Mouse (Mus musculus) gastrocnemius, postnatal 4 days (tissue): Measurements from ENCODE around the gene Zfand2a. TPM values are rescaled to one million over a fixed set of nuclear protein-coding genes. Genes with fewer than 3 reads are reported as not detected.

Source experiments
- DNase-seq, 2 experiments: peaks; one replicate each; pipeline ENCODE4 v3.0.0; 2021 to 2022; ENCODE audit warnings: low spot score in 2 of 2, mixed read lengths in 2 of 2
- total RNA-seq, 2 experiments: library from RNA; stranded (reverse); gene quantifications; 2 replicates each; pipeline ENCODE4 v1.2.3; 2021

Gene Zfand2a
- total RNA-seq, 2 experiments from 2014 or later = 13.6 to 13.7 TPM

DNA sequence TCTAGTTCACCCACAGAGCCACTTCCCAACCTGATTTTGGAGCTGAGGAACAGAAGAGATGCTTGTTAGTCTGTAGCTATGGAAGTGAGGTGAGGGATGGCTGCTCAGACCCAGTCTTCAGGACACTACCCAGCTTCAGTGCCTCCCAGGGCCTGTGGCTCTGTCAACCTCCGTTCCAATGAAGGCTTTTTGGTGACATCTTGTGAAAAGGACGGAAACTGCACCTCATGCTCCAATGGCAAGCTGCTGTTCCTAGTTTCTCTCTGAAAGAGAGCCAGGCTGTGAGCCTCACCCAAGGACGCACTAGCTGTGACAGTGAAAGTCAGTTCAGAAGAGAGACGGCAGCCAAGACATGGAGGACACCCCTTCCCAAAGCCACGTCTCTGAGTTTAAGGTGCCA, 16.4 kb downstream of the Zfand2a start:
- DNase-seq = no peak

DNA sequence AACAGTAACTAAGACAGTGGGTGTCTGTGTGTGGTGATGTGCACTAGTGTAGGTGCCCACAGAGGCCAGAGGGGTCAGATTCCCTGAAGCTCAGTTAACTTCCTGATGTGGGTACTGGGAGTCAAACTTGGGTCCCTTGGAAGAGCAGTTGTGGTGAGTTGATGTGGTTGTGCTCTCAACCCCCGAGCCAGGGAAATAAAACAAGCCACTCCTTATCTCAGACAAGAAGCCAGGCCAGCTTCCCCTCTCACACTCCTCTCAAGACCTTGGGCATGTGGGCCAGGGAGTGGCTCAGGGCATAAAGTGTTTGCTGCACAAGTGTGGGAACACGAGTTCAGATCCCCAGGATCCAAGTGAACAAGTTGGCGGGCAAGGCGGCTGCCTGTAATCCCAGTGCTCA, 17.5 kb downstream of the Zfand2a start:
- DNase-seq = no peak

- DNase-seq = no peak
Measured at GRCm38 (mm10) chr5:139466373-139466772, 18.0 kb downstream of the Zfand2a start.

DNA sequence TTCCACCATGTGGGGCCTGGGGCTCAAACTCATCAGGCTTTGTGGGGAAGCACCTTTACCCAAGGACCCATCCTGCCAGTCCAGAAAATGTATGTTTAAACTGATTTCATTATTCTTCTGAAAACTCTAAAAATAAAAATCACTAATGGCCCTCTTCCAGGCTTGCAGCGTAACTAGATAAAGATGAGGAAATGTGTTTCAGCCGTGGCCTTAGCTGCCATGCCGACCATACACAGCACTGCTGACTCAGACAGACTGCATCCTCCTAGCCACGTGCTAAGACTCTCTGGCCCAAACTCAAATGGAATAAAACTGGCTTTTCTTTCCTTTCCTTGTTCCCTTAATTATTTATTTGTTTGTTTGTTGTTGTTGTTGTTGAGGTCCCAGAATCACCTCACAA, 19.5 kb downstream of the Zfand2a start:
- no peak for DNase-seq

- peak; percentile 97 to 99 for DNase-seq
Measured at GRCm38 (mm10) chr5:139460384-139461067, 23.8 kb downstream of the Zfand2a start, which contains the start of gene 3110082I17Rik. 3110082I17Rik (minus strand) TSS chr5:139460527.

GRCm38 (mm10) chr5:139459938-139460337, 24.4 kb downstream of the Zfand2a start:
- no peak for DNase-seq

DNA sequence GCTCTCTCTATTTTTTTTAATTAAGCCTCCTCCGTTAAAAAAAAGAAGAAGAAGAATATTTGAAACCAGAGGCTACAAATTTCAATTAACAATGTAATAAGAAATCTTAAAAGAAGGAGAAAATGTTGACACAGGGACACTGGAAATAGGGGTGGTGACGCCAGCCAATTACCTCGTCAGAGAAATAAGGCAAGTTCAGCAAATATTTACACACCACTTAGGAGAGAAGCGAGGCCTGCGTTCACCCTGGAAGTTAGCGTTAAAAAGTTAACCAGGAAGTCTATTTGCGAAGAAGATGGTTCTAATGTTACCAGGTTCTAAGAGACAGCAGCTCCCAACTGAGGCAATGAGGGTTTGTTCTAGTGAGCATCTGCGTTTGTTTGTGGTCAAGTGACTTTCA, 27.1 kb downstream of the Zfand2a start:
- DNase-seq = no peak

DNA sequence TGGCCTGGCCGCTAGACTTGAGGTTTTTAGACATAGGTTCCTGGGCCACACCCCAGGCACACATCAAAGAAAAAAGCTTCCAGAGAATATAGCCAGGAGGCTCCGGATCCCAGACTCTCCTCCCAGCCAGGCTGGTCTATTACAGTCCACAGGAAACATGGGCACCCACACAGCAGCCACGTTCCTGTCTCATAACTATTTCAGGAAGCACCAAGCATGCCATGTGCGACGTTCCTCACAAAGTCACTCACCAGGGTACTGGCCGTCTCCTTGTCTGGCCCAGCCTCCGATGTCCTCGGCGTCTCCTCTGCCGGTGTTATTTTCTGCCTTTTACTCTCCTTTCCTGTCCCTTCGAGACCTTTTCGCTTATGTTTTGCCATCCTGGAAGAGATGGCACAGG, 29.2 kb downstream of the Zfand2a start:
- no peak for DNase-seq

DNA sequence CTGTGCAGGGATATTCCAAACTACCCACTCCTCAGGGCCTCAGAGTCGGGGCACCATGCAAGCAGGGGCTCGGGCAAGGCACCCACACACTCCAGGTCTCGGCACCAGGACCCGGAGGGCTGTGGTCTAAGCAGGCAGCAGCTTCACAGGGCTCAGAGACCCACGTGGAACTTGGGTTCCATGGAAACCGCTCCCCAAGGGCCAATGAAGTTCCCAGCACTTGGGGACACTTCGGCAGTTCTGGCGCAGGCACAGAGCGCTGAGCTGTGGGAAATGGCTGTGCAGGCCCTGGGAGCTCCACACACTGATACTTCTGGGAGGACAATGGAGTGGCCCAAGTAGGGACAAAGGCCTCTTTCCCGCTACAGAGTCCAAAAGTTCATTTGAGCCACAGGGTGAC, 31.3 kb downstream of the Zfand2a start:
- no peak for DNase-seq

DNA sequence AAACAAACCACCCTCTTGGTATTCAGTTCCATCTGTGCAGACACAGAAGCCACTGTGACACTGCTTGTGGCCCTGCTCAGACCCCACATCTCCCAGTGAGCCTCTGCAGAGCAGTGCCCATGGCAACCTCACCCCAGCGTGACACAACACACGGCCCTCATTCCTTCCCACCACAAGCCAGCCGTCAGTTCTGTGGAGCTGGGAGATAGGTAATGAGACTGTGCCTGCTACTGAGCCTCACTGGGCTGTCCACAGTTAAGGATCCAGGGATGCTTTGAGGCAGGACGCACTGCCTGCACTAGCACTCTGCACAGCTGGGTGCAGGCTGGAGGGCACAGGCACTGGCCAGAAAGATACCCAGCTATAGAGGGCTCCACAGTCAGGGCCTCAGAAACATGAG, 34.4 kb downstream of the Zfand2a start:
- no peak for DNase-seq

- no peak for DNase-seq
Measured at GRCm38 (mm10) chr5:139449161-139449791, 35.1 kb downstream of the Zfand2a start.

GRCm38 (mm10) chr5:139448025-139448424, 36.3 kb downstream of the Zfand2a start:
- no peak for DNase-seq

- DNase-seq = no peak
Measured at GRCm38 (mm10) chr5:139445258-139445657, 39.1 kb downstream of the Zfand2a start.

GRCm38 (mm10) chr5:139442962-139443361, 41.4 kb downstream of the Zfand2a start:
- DNase-seq = no peak

DNA sequence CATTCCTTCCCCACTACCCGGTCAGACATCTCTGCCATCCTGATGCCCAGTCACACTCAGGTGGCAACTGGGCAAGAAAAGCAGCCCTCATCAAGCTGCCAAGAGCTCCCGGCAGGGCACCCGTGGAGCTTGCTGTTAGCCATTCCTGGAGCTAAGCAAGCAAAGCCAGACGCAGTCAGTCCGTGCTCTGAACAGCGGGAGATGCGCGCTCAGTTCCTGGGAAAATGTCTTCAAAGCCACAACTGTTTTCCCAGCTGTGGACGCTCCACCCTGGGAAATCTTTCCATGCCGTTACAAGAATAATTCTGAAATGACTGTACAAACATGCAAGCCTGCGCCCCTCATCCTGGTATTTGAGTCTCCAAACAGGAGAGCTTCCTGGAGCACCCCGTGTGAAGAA, 41.9 kb downstream of the Zfand2a start:
- no peak for DNase-seq

DNA sequence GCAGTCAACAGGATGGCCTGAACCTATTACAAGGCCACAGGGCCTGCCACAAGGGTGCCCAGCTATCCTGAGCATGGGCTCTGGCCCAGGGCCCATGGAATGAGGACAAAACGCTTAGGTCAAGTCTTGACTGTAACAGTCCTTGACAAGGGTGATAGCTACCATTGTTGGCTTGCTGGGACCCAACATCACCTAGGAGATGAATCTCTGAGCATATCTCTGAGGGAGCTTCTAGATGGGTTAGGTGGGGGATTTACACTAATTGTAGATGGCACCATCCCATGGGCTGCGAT, 42.7 kb downstream of the Zfand2a start:
- no peak for DNase-seq

DNA sequence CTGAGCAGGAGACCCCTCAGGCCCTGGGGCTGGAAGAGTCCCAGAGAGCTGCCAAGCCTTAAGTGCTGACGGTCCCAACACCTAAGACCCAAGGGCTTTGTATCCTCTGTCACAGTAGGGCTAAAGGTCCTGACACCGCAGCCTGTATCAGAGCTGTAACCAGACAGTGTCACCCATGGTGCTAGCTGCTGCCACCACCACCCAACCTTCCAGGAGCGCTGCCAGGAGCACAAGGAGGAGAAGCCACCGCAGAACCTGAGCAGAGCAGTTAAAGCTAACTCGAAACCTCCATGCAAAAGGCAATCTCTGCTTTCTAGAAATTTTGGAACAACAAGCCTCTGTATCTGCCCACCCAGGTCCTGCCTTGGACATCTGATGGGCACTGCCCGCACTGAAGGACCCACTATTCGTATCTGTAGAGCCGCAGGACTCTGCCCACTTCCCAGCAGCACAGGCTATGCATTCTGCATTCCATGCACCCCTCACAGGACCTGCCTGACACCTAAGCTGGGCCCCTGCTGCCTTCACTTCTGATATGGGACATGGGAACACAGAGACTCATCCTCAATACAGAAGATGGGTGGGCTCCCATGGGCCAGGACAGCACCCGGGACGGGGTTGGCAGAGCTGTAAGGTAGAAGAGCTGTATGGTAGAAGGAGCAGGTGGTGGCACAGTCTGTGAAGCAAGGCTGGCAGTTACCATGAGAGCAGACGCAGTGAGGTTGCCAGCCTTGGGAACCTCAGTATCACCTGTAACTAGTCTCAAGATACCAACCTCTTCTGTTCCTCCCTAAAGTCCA, 43.2 kb downstream of the Zfand2a start:
- no peak for DNase-seq

- DNase-seq = peak in 1 of 2 experiments; percentile 39
Measured at GRCm38 (mm10) chr5:139440451-139440850, 43.9 kb downstream of the Zfand2a start.

DNA sequence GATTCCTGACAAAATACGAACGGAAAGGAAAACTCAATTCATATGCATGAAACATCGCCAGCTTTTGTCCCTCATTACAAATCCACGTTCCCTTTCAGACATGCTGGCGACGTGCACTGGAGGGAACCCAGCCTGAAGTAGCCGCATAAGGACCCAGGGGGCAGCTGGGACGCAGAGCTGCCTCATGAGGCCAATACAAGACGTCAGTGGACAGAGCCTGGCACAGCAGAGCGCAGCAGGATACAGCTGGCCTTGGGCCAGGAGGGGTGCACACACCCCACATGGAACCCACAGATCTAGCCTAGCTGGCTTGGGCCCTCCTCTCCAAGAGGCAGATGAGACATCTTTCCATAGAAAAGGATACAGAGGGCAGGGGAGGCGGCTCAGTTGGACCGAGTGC, 45.9 kb downstream of the Zfand2a start:
- DNase-seq = no peak

DNA sequence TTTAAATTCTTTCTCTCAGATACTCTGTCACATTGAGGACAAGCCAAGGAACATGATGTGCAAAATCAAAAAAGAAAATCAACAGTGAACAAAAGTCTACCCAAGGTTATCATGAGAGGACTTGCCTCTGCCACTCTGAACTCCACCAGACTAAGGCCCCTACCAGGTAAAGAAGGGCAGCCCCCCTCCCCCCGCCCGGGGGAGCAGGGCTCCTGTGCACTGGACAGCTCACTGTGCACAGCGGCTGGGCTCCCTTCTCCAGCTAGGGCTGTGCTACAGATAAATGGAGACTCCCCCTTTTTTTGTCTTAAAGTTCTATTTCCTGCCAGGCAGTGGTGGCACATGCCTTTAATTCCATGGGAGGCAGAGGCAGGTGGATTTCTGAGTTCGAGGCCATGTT, 46.6 kb downstream of the Zfand2a start:
- DNase-seq = no peak

DNA sequence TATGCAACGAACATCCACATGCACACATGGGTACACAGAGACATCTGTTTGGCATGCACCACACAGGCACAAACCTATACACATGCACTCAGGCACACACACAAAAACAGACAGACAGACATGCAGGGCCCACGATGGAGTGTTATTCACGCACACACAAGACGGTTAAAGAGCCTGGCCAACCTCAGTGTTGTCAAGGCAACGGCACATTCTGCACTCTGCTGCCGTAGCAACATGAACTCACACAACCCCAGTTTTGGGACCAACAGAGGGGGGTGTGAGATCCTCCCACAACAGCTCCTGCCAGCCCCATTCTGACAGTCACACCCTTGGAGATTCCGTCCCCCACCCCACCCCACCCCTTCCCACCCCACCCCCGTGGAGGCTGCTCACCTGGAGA, 49.4 kb downstream of the Zfand2a start:
- no peak for DNase-seq

GRCm38 (mm10) chr5:139433842-139434568, 50.3 kb downstream of the Zfand2a start:
- DNase-seq = no peak
